Mouse (Mus musculus) heart, postnatal 25 days (tissue): ENCODE results near the gene Dip2b. TPM values are rescaled to one million over a fixed set of nuclear protein-coding genes. Genes with fewer than 3 reads are reported as not detected.

Experiments
- DNase-seq: peaks from one replicate; pipeline ENCODE4 v3.0.0; 2022; ENCODE audit warnings: low spot score
- intact Hi-C: fragments of 180-260 bp; cut with DNase I; formaldehyde crosslinking; loops from one replicate; pipeline ENCODE4 v1.15.1; 2025
- total RNA-seq, 2 experiments: library from RNA; stranded (reverse); gene quantifications; 2 replicates each; pipeline ENCODE4 v1.2.3; 2021

Dip2b gene
- total RNA-seq, 2 experiments from 2014 or later, result 21.6 to 23.3 TPM

GRCm38 (mm10) chr15:100188542-100188941 lies 150.1 kb downstream of the Dip2b start:
- intact Hi-C loops, result no loop called here
- DNase-seq, result no peak

GRCm38 (mm10) chr15:100188962-100189404 lies 150.5 kb downstream of the Dip2b start:
- no peak for DNase-seq
- intact Hi-C loops, result no loop called here

- intact Hi-C loops, result no loop called here
- DNase-seq, result no peak
These were observed 151.6 kb downstream of the Dip2b start for GRCm38 (mm10) chr15:100190083-100190482.

GRCm38 (mm10) chr15:100198983-100199745 lies 160.7 kb downstream of the Dip2b start:
- intact Hi-C loops, result no loop called here
- DNase-seq, result peak; percentile 23

- intact Hi-C loops, result no loop called here
- DNase-seq, result peak; percentile 42
These were observed 161.3 kb downstream of the Dip2b start for GRCm38 (mm10) chr15:100199790-100200189.

GRCm38 (mm10) chr15:100201806-100202205 lies 163.3 kb downstream of the Dip2b start:
- intact Hi-C loops, result no loop called here

GRCm38 (mm10) chr15:100202431-100203015 lies 164.1 kb downstream of the Dip2b start:
- no peak for DNase-seq
- intact Hi-C loops, result no loop called here

More at GRCm38 (mm10) chr15:100201806-100202205, 163.3 kb downstream of the Dip2b start:
- no peak for DNase-seq

- intact Hi-C loops, result no loop called here
- DNase-seq, result no peak
These were observed 166.1 kb downstream of the Dip2b start for GRCm38 (mm10) chr15:100204574-100204973.

GRCm38 (mm10) chr15:100210013-100210412 lies 171.5 kb downstream of the Dip2b start:
- no peak for DNase-seq
- intact Hi-C loops, result no loop called here

- no peak for DNase-seq
- intact Hi-C loops, result no loop called here
These were observed 174.9 kb downstream of the Dip2b start for GRCm38 (mm10) chr15:100213339-100213738.

- intact Hi-C loops, result no loop called here
- DNase-seq, result no peak
These were observed 176.6 kb downstream of the Dip2b start for GRCm38 (mm10) chr15:100215092-100215491.

GRCm38 (mm10) chr15:100216173-100216572 lies 177.7 kb downstream of the Dip2b start:
- intact Hi-C loops, result no loop called here
- DNase-seq, result no peak

GRCm38 (mm10) chr15:100218018-100218417 lies 179.6 kb downstream of the Dip2b start:
- intact Hi-C loops, result no loop called here
- DNase-seq, result no peak

GRCm38 (mm10) chr15:100219396-100219795 lies 180.9 kb downstream of the Dip2b start:
- intact Hi-C loops, result no loop called here
- DNase-seq, result no peak

GRCm38 (mm10) chr15:100220916-100221315 lies 182.5 kb downstream of the Dip2b start:
- DNase-seq, result no peak
- intact Hi-C loops, result no loop called here

GRCm38 (mm10) chr15:100225381-100225780 lies 186.9 kb downstream of the Dip2b start:
- no peak for DNase-seq
- intact Hi-C loops, result loop anchor here (5.0 kb wide), 1 partner anchor 188 kb away; the partner anchor contains the start of gene Dip2b

- no peak for DNase-seq
- intact Hi-C loops, result loop anchor here (5.0 kb wide), 1 partner anchor 189 kb away; the partner anchor contains the start of gene Dip2b
These were observed 187.4 kb downstream of the Dip2b start for GRCm38 (mm10) chr15:100225891-100226290.

GRCm38 (mm10) chr15:100227031-100227662 lies 188.7 kb downstream of the Dip2b start:
- DNase-seq, result peak; percentile 29
- intact Hi-C loops, result loop anchor here (5.0 kb wide), 1 partner anchor 190 kb away; the partner anchor contains the start of gene Dip2b

GRCm38 (mm10) chr15:100227663-100228534 lies 189.4 kb downstream of the Dip2b start, which contains the start of gene Atf1:
Gene Atf1 (plus strand): TSS chr15:100227819.
- DNase-seq, result peak; percentile 81
- intact Hi-C loops, result loop anchor here (5.0 kb wide), 1 partner anchor 191 kb away; the partner anchor contains the start of gene Dip2b
